Mouse (Mus musculus): ENCODE data around the gene Grcc10.
A peak's percentile ranks its signal among the peaks of the same experiment; 100 is the strongest.

Gene Grcc10

GRCm38 (mm10) chr6:124729850-124730705 lies 11.1 kb downstream of the Grcc10 start:
- DNase-seq = no peak

- DNase-seq = no peak
Observed at GRCm38 (mm10) chr6:124728621-124729020, 12.6 kb downstream of the Grcc10 start.

- no peak for DNase-seq
Observed at GRCm38 (mm10) chr6:124724472-124724871, 16.7 kb downstream of the Grcc10 start.

GRCm38 (mm10) chr6:124723541-124723940 lies 17.6 kb downstream of the Grcc10 start:
- DNase-seq = no peak

- DNase-seq = no peak
Observed at GRCm38 (mm10) chr6:124722876-124723473, 18.2 kb downstream of the Grcc10 start.

- DNase-seq = no peak
Observed at GRCm38 (mm10) chr6:124720904-124721303, 20.3 kb downstream of the Grcc10 start.

GRCm38 (mm10) chr6:124719354-124719978 lies 21.7 kb downstream of the Grcc10 start:
- DNase-seq = no peak

- no peak for DNase-seq
Observed at GRCm38 (mm10) chr6:124718703-124719102, 22.5 kb downstream of the Grcc10 start.

GRCm38 (mm10) chr6:124717968-124718367 lies 23.2 kb downstream of the Grcc10 start:
- no peak for DNase-seq

- no peak for DNase-seq
Observed at GRCm38 (mm10) chr6:124716864-124717490, 24.2 kb downstream of the Grcc10 start.

GRCm38 (mm10) chr6:124712918-124713317 lies 28.3 kb downstream of the Grcc10 start:
- no peak for DNase-seq

GRCm38 (mm10) chr6:124711824-124712782 lies 29.1 kb downstream of the Grcc10 start, which contains the start of the genes Emg1 and Phb2:
Emg1 (minus strand) TSS chr6:124712178.
Phb2 (plus strand) TSS chr6:124712336.
- DNase-seq = peak; percentile 97

GRCm38 (mm10) chr6:124708289-124708889 lies 32.8 kb downstream of the Grcc10 start:
- DNase-seq = no peak

- DNase-seq = no peak
Observed at GRCm38 (mm10) chr6:124706061-124706627, 35.0 kb downstream of the Grcc10 start.

- no peak for DNase-seq
Observed at GRCm38 (mm10) chr6:124704417-124704816, 36.8 kb downstream of the Grcc10 start.

- no peak for DNase-seq
Observed at GRCm38 (mm10) chr6:124703789-124704188, 37.4 kb downstream of the Grcc10 start.

- DNase-seq = peak; percentile 57
Observed at GRCm38 (mm10) chr6:124702784-124703103, 38.4 kb downstream of the Grcc10 start.

GRCm38 (mm10) chr6:124702102-124702783 lies 38.9 kb downstream of the Grcc10 start:
- no peak for DNase-seq

- DNase-seq = no peak
Observed at GRCm38 (mm10) chr6:124701338-124701737, 39.8 kb downstream of the Grcc10 start.

- peak; percentile 55 for DNase-seq
Observed at GRCm38 (mm10) chr6:124699962-124700610, 41.1 kb downstream of the Grcc10 start.

All from cerebellum, adult 11-12 months (tissue).